Mouse (Mus musculus) retina, postnatal 1 day (tissue): ENCODE measurements around the gene Ptprb.

Experiments
- DNase-seq: peaks from one replicate; pipeline ENCODE4 v3.0.0-alpha.2; 2012

The Ptprb gene

DNA sequence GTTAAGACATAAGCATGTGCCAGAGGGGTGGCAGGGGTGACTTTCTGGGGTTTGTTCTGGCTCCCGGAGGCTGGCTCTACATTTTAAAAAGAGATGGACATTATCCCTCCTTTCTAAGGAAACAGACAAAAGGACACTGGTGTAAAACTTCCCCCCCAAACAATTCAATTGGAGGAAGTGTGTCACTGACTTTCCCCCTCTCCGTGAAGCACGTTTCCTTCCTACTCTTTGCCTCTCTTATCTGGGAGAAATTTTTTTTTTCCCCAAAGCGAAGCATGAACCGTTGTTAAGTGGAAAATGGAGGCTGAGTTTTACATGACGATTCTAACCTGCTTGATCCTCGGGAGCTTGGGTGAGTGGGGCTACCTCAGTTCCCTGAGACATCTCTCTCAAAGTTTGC, at the start of gene Ptprb:
Gene Ptprb (plus strand): TSS at position 244 of the 400 bp plus-strand sequence.
- DNase-seq = no peak

DNA sequence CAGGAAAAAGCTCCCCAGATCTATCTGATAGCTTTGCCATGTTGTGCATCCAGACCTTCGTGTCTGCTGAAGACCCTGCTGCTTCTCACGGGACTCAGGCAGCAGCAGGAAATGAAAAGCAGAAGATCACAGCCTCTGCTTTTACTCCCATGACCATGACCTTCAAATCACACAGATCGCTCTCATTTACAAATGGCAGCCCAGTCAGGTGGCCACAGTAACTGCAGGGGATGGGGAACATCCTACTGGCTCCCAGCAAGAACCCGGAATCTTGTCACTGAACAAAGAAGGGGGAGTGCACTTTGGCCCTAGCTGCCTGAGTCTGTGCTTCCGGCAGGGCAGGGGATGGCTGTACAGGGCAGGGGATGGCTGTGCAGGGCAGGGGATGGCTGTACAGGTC, 40.0 kb upstream of the Ptprb start:
- DNase-seq = no peak

DNA sequence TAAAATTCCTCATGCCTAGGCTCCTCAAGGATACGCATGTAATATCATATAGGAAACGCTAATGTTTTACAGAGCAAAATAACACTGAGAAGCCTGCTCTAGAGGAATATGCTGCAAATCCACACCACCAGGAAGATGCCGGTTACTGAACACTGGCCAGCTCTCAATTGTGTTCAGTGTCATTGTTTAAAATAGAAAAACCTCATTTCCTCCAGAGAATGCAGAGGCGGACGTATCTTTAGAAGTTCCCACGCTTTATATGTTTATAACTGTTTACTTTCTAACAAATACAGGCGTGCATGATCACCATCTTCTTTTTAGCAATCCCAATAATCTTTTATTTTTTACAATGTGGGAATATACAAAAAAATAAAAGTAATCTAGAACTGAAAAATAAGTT, 33.1 kb upstream of the Ptprb start:
- DNase-seq = no peak

DNA sequence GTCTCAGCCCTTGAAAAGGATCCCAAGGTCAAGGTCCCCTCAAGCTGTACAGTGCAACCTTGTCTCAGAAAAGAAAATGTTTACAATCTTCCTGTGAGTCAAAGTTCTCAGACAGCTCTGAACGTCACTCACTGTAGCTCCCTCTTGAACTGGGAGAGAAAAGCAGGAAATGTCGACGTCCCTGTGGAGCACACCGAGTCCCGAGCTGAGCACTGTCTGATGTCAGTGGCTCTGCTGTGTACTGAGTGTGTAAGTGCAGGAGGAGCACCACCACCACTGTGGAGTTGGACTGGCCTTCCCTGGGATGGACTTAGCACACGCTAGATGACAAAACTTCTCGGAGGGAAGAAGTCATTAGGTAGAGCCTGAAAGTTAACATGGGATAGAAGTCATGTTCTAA, 31.9 kb upstream of the Ptprb start:
- DNase-seq = no peak

DNA sequence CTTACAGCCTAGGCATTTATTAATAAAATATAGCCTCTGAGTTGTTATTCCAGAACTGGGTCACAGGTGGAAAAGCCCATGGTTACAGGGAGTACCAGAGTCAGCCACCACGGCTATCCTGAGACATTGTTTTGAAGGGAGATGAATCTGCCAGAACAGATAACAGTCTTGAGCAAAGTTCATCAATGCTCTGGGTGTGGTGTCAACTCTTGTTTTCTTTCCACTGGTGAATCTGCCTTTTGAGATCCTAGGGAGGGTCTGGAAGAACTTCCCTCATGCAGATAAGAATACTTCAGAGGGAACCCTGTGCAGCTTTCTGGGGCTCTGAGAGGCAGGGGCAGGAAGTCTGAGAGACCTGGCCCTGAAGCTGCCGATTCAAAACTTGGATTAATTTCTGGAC, 29.7 kb upstream of the Ptprb start:
- DNase-seq = no peak

DNA sequence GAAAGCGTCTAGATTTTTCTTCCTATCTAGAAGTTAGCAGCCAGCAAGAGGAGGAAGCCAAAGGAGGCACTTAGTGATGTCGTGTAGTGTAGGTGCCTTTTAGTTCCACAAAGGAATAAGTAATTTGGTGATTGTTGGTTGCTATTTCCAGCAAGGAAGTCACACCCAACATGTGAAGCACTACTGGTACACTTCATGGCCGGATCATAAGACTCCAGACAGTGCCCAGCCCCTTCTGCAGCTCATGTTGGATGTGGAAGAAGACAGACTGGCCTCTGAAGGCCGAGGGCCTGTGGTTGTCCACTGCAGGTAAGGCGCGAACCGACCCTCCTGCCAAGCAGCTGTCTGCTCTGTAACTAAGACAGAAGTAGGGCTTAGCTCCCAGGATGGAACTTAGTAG, 22.7 kb upstream of the Ptprb start:
- no peak for DNase-seq

DNA sequence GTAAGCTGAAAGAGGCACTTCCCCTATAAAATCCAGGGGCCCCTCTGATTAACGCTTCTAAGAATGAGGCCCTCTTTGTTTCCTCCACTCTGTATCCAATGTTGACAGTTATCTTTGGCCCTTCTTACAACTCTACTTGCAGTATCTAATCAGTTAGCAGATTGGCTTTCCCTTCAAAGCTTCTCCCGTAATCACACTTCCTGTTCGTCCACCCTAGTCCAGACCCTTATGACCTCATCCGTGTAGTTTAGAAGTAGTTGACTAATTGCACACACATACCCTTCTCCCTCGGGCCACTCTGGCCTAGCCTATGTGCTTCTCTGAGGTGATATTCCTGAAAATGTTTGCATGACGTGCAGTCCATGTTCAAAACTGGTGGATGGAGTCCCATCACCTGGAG, 21.4 kb upstream of the Ptprb start:
- no peak for DNase-seq

DNA sequence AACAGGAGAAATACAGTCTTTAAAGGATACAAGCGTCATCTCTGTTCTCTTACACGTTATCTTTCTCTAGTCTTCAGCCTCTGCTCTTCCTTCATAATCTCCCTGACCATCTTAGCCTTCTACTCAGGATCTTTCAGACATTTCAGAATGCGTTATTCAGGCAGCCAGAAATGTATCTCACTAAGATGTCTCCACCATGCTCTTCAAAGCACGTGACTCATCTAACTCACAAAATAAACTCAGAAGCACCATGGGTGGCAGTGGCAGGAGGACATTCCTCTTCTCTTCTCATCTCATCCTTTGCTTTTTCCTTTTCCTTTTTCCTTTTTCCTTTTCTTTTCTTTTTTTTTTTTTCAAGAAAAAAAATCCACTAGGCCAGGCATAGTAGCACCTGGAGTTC, 16.0 kb upstream of the Ptprb start:
- no peak for DNase-seq

DNA sequence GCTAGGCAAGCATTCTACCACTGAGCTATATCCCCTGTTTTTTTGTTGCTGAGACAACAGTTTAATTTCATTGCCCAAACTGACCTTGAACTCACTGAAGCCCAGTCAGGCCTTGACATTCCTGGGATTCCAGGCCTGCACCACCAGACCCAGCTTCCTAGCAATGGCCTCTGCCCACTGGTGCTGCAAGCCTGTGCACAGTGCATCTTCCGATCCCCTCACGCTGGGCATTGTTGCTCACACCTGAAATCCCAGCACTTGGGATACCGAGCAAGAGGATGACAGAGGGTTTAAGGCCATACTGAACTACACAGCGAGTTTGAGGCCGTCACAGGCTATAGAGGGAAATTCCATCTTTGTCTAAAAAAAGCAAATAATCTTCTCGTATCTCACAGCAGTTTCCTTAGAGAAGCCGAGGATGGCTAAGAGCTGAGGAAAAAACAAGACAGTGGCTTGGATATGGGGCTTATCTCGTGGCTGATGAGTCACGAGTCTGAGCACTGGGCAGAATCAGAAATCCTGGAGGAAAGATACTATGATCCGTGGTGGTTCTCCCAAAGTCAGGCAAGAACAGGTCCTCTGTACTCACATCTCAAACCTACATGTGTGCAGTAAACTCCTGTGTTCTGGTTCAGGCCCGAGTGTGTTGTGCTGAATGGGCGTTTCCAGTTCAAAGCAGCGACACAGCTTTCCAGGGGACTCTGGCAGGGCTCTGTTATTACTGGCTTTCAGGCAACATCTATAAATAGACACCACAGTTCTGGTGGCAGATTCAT, 14.5 kb upstream of the Ptprb start:
- DNase-seq = no peak

DNA sequence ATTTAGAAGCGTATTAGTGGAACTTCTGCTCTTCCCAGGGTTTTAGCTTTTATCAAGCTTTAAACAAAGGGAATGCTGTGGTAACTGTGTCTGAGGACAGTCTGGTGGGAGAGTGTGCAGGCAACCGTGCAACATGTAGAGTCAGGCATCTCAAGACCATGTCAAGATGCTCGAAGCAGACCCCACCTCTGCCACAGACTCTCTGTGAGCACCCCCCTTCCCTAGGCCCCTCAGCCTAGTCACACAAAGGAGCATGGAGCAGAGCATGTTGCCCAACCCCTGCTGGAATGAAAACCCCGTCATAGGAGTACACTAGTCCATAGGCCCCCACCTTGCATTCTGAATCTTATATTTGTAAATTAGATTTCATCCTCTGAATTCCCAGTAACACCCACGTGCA, 13.8 kb upstream of the Ptprb start:
- DNase-seq = no peak

DNA sequence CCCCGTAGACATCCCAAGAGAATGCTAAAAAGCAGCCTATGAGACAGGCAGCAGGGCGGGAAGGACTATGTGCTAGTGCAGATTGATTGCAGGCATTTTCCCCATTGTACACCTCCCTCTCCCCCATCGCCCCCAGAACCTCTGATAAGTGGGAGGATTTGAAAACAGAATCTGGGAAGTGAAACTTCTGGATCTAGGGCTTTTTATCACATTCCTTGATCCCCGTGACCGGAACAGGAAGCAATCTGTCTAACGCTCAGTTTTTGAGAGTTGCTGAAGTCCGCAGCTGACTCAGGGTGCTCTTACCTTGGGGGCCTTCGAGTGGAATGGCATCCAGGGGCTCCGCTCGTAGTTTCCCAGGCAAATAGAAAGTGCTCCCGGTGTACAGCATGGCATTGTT, 10.8 kb upstream of the Ptprb start:
- DNase-seq = no peak

DNA sequence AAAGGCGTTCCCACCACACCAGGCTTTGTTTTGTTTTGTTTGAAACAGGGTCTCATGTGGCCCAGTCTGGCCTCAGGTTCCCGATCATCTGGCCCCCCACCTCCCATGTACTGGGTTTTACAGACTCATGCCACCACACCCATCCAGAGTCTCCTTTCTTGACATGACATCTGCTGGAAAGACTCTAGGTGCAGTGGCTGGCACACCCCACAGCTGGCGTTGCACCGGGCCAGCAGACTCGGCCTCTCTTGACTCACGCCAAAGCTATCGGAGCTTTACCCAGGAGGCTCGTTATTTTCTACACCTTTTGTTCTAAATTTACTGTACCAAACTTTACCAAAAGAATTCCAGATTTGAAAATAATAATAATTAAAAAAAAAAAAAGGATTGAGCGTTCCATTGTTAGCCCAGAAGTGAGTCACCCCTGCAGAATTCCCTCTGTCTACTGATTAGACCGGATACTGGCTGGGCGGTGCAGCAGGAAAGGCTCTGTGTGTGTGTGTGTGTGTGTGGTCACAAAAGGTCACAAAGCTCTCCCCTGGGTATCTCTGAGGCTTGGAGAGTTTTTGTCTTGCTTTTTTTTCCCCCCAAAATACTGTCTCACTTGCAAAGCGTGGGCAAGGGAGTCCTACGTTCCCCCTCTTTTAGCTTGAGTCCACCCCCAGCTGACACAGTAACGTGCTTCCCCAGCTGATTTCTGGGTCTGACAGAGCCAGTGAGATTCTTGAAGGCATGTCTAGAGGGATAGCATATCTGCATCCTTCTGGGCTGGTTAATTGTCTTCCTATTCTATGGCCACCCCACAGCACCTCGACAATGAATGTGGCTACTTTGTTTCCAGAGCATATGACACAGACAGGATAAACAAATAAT, 8.5 kb upstream of the Ptprb start:
- no peak for DNase-seq

DNA sequence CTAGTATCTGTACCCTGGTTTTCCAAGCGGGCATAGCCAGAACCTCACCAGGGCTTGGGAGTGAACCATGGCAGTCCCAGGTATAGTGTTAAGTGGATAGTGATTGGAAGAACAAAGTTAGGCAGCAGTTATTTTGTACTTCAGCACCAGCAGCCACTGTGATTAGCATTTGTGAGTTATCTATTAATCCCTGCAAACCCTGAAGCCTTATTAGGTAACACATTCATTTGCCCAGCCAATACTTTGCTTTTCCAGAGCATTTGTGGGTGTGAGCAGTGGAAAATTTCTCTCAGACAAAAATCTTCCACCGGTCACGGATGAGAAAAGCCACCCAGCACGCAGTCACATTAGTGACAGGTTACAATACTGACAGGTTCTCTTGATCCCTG, 7.9 kb upstream of the Ptprb start:
- DNase-seq = no peak

DNA sequence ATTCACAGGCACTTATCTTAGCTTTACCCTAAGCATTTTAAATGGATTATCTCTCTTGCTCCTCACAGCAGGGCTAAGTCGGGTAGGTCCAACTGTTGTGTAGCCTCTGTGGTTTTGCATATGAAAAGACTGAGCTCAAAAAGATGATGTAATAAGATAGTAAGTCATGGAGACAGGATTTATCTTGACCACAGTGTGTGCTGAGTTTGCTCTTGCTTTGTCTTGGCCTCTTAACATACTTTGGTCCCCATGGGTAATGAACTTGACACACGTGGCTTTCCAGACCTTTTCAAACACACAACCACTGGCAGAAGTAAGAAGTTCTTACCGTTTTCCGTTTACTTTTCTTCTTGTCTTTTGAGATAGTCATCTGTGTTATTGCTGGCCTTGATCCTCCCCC, 7.0 kb upstream of the Ptprb start:
- DNase-seq = no peak

DNA sequence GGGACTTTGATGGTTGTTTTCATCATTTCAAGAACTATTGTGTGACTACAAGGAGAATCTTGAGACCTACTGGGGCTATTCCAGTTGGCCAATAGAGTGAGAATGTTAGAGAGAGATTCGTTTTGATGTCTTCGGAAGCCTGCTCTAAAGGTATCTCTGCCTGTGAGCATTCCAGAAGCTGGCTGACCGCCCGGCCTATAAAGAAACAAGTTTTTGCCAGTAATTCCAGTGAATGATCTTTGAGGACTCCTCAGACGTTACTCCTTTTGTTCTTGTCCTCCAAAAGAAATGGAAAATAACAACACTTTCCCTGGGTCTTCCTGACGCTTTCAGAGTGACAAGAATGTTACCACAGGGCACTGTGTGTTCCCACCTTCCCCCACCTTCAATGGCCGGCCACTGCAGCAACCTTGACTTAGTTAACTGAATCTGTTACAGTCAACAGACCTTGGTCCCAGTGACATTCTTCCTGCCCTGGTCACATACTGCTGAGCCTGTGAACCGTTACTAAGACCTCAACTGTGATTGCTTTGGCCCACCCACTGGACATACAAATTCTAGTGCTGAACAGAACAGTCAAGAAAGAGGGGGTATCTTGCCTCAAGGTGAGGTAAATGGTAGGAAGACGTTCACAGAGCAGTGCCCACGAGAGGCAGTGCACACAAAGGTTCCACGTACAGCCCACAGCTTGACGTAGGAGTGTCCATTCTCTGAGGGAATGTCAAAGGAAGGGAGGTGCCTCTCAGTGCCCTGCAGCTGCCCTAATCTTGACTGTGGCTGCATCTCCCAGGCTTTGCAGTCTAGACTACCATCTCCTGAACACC, 4.5 kb upstream of the Ptprb start:
- no peak for DNase-seq

DNA sequence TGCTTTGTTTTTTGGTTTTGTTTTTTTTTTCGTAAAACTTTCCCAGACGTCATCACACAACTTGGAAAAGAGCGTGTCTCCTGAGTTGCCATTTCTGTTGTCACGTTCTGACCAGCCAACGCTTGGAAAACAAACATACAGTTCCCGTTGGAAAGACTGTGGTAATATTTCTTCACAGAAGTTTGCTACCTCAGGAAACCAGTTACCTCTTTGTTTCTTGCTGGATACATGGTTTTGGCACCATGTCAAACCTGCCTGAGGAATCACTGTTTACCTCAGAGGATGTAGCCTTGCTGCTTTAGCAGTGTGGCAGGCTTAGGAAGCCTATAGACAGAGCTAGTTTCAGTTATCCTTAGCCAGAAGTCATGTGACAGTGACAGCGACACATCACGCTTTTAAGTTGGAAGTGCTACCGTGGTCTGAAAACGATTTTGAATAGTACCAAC, 3.8 kb upstream of the Ptprb start:
- DNase-seq = no peak

DNA sequence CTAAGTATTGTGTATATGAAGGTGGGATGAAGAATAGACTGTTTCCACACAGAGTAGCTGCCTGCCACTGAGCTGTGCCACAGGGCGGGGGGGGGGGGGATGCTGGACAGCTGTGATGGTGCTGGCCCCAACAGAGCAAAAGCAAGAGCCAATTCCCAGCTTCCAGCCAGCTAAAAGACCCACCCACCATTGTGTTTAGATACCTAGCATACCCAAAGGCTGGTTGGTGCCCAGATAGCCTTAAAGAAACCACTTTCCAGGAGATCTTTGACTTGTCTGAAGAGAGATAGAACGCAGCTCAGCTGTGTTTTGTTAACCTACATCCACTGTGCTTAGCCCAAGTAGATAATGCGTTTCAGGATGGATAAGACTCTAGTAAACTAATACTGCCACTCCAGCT, 3.2 kb upstream of the Ptprb start:
- DNase-seq = peak; percentile 15

DNA sequence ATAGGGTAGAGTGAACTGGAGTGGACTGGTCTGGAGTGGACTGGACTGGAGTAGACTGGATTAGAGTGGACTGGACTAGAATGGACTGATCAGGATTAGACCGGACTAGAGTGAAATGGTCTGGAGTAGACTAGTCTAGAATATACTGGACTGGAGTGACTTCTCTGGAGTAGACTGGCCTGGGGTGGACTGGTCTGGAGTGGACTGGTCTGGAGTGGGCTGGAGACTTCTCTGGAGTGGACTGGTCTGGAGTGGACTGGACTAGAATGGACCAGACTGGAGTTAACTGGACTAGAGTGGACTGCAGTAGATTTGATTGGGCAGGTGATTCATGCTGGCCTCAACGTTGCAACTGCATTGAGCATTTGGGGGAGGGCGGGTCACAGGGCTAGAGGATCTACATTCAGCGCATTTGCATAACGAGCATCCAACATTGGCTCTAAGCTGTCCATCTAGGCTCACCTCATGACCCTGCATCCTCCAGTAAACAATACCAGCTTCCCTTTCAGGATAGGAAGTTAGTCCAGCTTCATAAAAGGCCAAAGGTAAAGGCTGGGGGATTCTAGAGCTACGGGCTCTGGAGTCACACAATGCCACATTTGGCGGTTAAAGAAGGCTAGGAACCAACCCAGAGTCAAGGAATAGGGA, 11.5 kb downstream of the Ptprb start:
- DNase-seq = no peak

DNA sequence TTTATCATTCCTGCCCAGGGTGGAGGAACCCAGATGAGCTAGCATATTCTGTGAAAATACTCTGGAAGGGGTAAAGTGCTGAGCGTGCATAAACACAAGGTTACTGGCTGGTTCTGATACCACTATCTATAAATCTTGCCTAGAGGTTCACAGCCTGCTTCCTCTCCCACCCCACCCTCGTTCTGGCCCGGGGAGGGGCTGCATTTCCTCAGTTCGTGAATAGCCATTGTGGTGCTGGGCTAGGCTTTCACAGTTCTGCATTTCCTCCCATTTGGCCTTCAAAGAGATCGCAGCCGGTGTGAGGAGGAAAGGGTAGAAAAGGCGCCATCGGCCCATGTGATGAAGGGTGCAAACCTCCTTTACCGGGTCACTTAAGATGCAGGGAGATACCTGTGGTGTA, 12.8 kb downstream of the Ptprb start:
- no peak for DNase-seq

DNA sequence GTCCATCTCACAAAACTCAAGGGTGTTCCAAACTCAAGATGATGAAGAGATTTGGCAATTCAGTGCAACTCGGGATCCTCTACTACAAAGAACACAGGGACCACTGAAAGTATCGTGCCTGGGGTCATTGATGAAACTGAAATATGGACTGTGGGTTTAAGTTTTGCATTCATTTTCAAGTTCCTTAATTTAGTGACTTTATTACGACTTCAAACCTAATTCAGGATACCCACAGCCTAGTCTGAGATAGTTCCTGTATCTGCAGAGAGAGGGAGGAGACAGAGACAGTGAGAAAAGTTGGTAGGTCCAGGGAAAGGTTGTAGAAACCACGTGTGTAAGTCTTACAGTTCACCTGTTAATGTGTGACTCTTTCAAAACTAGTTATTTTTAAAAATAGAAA, 15.2 kb downstream of the Ptprb start:
- no peak for DNase-seq

DNA sequence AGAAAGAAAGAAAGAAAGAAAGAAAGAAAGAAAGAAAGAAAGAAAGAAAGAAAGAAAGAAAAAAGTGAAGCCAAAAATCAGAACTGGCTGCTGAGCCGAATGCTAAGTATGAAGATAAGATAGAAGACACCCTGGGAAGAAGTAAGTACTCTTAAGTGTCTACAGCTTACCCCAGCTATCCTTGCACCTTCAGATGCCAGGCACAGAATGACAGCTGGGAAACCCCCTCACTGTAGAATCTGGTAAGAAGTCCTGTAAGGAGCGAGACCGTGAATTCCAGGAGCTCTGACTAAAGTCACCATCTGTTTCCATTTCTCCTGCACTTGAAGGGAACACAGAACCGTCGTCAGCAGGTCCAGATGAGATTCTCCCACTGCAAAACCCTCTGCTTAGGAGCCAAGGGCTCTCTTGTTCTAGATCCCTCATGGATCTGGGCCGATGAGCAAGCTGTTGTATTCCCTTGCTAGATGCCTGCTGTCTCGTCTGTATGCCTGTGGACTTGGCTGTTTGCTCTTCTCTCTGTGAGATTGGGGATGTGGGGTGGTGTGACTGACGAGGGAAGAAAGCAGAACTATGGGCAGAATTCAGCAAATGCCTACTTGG, 15.9 kb downstream of the Ptprb start:
- no peak for DNase-seq

DNA sequence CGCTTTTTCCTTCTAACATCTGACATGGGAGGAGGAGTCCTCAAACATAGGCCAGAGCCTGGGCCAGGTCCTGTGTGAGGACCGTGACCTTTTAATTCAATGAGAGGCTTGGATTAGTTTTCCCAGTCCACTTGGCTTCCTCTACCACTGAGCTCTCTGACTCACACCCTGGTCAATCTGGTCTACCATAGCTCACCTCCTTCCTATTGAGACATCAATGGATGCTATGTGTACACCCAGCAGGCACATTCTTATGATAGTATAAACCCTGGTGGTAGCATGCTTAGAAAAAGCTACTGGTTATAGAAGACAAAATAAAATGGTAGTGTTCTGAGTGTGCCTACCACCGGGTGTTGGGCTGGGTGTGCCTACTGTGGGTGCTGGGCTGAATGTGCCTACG, 21.1 kb downstream of the Ptprb start:
- no peak for DNase-seq

DNA sequence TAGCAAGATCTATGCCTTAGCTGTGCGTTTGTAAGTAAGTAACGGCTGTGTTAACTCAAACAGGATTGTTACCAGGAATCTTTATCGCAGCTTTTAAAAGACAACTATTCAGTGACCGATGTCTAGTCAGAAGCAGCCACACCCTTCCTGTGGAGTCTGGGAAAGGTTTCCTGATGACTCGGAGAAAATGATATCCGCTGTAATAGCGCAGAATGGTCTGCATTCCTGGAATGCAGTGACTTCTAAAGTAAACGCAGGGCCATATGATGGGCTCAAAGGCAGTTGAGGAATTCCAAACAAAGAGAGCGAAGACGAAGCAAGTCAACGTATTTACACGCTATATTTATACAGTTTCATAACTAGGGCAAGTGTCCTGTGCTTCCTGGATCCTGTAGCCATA, 22.5 kb downstream of the Ptprb start:
- DNase-seq = no peak
